Mouse (Mus musculus): ENCODE data around the gene Josd2. TPM values are rescaled to one million over a fixed set of nuclear protein-coding genes. Genes with fewer than 3 reads are reported as not detected.

Gene Josd2
- polyA plus RNA-seq, 1 experiment from 2014 or later, result 78.9 TPM

- Histone ChIP-seq H3K4me3 (replicated peaks) (no peak overlapping the region), H3K4me2 (no peak overlapping the region), H3K27ac (no peak overlapping the region), H3K27me3 (peaks cover 30% of the 10 kb centered on the region), H3K36me3 (peaks cover 9% of the 10 kb centered on the region), H3K9me3 (replicated peaks) (no peaks in the 10 kb centered on the region), H3K4me1 (no peaks in the 10 kb centered on the region), H3K9ac (no peak overlapping the region)
- ATAC-seq (replicated peaks; ENCODE audit: low FRiP score), result no peak
- WGBS, result 95% methylated on average over 1 of the region's 1 CpGs
Observed at GRCm38 (mm10) chr7:44484109-44484508, 16.3 kb downstream of the Josd2 start.

GRCm38 (mm10) chr7:44484841-44485571, 17.2 kb downstream of the Josd2 start:
- Histone ChIP-seq H3K36me3 (peaks cover 13% of the 10 kb centered on the region), H3K4me1 (no peaks in the 10 kb centered on the region), H3K27ac (no peak overlapping the region), H3K4me3 (replicated peaks) (no peak overlapping the region), H3K9me3 (replicated peaks) (no peaks in the 10 kb centered on the region), H3K27me3 (peaks cover 24% of the 10 kb centered on the region), H3K4me2 (no peak overlapping the region), H3K9ac (no peak overlapping the region)
- WGBS, result 35% methylated on average over 5 of the region's 5 CpGs
- ATAC-seq (replicated peaks; ENCODE audit: low FRiP score), result peak; percentile 63; the same call in 1 of the 2 replicates

- H3K9me3 ChIP-seq (replicated peaks), result no peaks in the 10 kb centered on the region
Observed at GRCm38 (mm10) chr7:44485572-44486195, 17.9 kb downstream of the Josd2 start.

GRCm38 (mm10) chr7:44486927-44487575, 19.3 kb downstream of the Josd2 start:
- peaks cover 34% of the 10 kb centered on the region for H3K36me3 ChIP-seq
- 60% methylated on average over 13 of the region's 13 CpGs for WGBS
- H3K4me2 ChIP-seq, result no peak overlapping the region
- no peaks in the 10 kb centered on the region for H3K4me1 ChIP-seq
- peaks cover 7% of the 10 kb centered on the region for H3K27me3 ChIP-seq
- H3K9ac ChIP-seq, result no peak overlapping the region
- no peaks in the 10 kb centered on the region for H3K9me3 ChIP-seq (replicated peaks)
- H3K4me3 ChIP-seq (replicated peaks), result no peak overlapping the region
- H3K27ac ChIP-seq, result no peak overlapping the region
- ATAC-seq (replicated peaks; ENCODE audit: low FRiP score), result no peak

More at GRCm38 (mm10) chr7:44485572-44486195, 17.9 kb downstream of the Josd2 start:
- Histone ChIP-seq H3K4me1 (no peaks in the 10 kb centered on the region), H3K27me3 (peaks cover 18% of the 10 kb centered on the region), H3K4me3 (replicated peaks) (no peak overlapping the region), H3K36me3 (peaks cover 20% of the 10 kb centered on the region), H3K4me2 (no peak overlapping the region), H3K27ac (no peak overlapping the region), H3K9ac (no peak overlapping the region)
- ATAC-seq (replicated peaks; ENCODE audit: low FRiP score), result 0 out of 2 replicates have a peak, but pooled peaks have one; percentile 16
- 73% methylated on average over 7 of the region's 7 CpGs for WGBS

- WGBS, result 90% methylated on average over 7 of the region's 7 CpGs
- Histone ChIP-seq H3K4me1 (no peaks in the 10 kb centered on the region), H3K27ac (no peak overlapping the region), H3K36me3 (peaks cover 43% of the 10 kb centered on the region), H3K9me3 (replicated peaks) (no peaks in the 10 kb centered on the region), H3K4me2 (no peak overlapping the region), H3K9ac (no peak overlapping the region), H3K27me3 (no peaks in the 10 kb centered on the region; the same call in 1 of the 2 replicates), H3K4me3 (replicated peaks) (no peak overlapping the region)
- no peak for ATAC-seq (replicated peaks; ENCODE audit: low FRiP score)
Observed at GRCm38 (mm10) chr7:44487936-44488335, 20.2 kb downstream of the Josd2 start.

GRCm38 (mm10) chr7:44488545-44488944, 20.8 kb downstream of the Josd2 start:
- H3K4me3 ChIP-seq (replicated peaks), result no peak overlapping the region
- no peak overlapping the region for H3K27ac ChIP-seq
- H3K4me2 ChIP-seq, result no peak overlapping the region
- H3K27me3 ChIP-seq, result no peaks in the 10 kb centered on the region
- no peak for ATAC-seq (replicated peaks; ENCODE audit: low FRiP score)
- no peaks in the 10 kb centered on the region for H3K4me1 ChIP-seq
- no peaks in the 10 kb centered on the region for H3K9me3 ChIP-seq (replicated peaks)
- 92% methylated on average over 8 of the region's 8 CpGs for WGBS
- H3K9ac ChIP-seq, result no peak overlapping the region
- H3K36me3 ChIP-seq, result peaks cover 45% of the 10 kb centered on the region

- H3K27ac ChIP-seq, result no peak overlapping the region
- H3K4me2 ChIP-seq, result no peak overlapping the region
- peaks cover 7% of the 10 kb centered on the region for H3K4me1 ChIP-seq
- H3K27me3 ChIP-seq, result no peaks in the 10 kb centered on the region
- H3K36me3 ChIP-seq, result peaks cover 55% of the 10 kb centered on the region
- no peak overlapping the region for H3K4me3 ChIP-seq (replicated peaks)
- H3K9me3 ChIP-seq (replicated peaks), result no peaks in the 10 kb centered on the region
- WGBS, result 89% methylated on average over 4 of the region's 4 CpGs
- H3K9ac ChIP-seq, result no peak overlapping the region
- no peak for ATAC-seq (replicated peaks; ENCODE audit: low FRiP score)
Observed at GRCm38 (mm10) chr7:44490281-44490680, 22.5 kb downstream of the Josd2 start.

GRCm38 (mm10) chr7:44491391-44491790, 23.6 kb downstream of the Josd2 start:
- Histone ChIP-seq H3K9me3 (replicated peaks) (no peaks in the 10 kb centered on the region), H3K4me1 (peaks cover 14% of the 10 kb centered on the region), H3K36me3 (peaks cover 55% of the 10 kb centered on the region), H3K9ac (no peak overlapping the region), H3K27me3 (no peaks in the 10 kb centered on the region), H3K27ac (no peak overlapping the region), H3K4me3 (replicated peaks) (no peak overlapping the region), H3K4me2 (no peak overlapping the region)
- ATAC-seq (replicated peaks; ENCODE audit: low FRiP score), result no peak
- WGBS, result 96% methylated on average over 5 of the region's 5 CpGs

- 92% methylated on average over 21 of the region's 21 CpGs for WGBS
- no peak for ATAC-seq (replicated peaks; ENCODE audit: low FRiP score)
- Histone ChIP-seq H3K4me1 (peaks cover 20% of the 10 kb centered on the region), H3K27ac (no peak overlapping the region), H3K9ac (no peak overlapping the region), H3K4me2 (no peak overlapping the region), H3K4me3 (replicated peaks) (no peak overlapping the region), H3K9me3 (replicated peaks) (no peaks in the 10 kb centered on the region), H3K27me3 (no peaks in the 10 kb centered on the region), H3K36me3 (peaks cover 55% of the 10 kb centered on the region)
Observed at GRCm38 (mm10) chr7:44492166-44492826, 24.5 kb downstream of the Josd2 start.

- H3K4me2 ChIP-seq, result peak overlapping the region; percentile 95; the same call in 1 of the 2 replicates
- H3K4me1 ChIP-seq, result peaks cover 22% of the 10 kb centered on the region
- H3K27me3 ChIP-seq, result no peaks in the 10 kb centered on the region
- no peaks in the 10 kb centered on the region for H3K9me3 ChIP-seq (replicated peaks)
- H3K27ac ChIP-seq, result no peak overlapping the region
- WGBS, result 93% methylated on average over 12 of the region's 12 CpGs
- no peak overlapping the region for H3K4me3 ChIP-seq (replicated peaks)
- no peak overlapping the region for H3K9ac ChIP-seq
- peaks cover 45% of the 10 kb centered on the region for H3K36me3 ChIP-seq
- no peak for ATAC-seq (replicated peaks; ENCODE audit: low FRiP score)
Observed at GRCm38 (mm10) chr7:44494681-44495080, 26.9 kb downstream of the Josd2 start.

GRCm38 (mm10) chr7:44495086-44495485, 27.3 kb downstream of the Josd2 start:
- ATAC-seq (replicated peaks; ENCODE audit: low FRiP score), result no peak
- Histone ChIP-seq H3K27ac (no peak overlapping the region), H3K27me3 (no peaks in the 10 kb centered on the region; the same call in 1 of the 2 replicates), H3K9me3 (replicated peaks) (no peaks in the 10 kb centered on the region), H3K36me3 (peaks cover 41% of the 10 kb centered on the region), H3K9ac (peak overlapping the region; percentile 86; the same call in 1 of the 2 replicates), H3K4me3 (replicated peaks) (peak overlapping the region; percentile 81; the same call in 1 of the 2 replicates), H3K4me2 (peak overlapping the region; percentile 95), H3K4me1 (peaks cover 22% of the 10 kb centered on the region)
- 80% methylated on average over 7 of the region's 7 CpGs for WGBS
